Mouse (Mus musculus): ENCODE data around the gene Nipal4.

Gene Nipal4

DNA sequence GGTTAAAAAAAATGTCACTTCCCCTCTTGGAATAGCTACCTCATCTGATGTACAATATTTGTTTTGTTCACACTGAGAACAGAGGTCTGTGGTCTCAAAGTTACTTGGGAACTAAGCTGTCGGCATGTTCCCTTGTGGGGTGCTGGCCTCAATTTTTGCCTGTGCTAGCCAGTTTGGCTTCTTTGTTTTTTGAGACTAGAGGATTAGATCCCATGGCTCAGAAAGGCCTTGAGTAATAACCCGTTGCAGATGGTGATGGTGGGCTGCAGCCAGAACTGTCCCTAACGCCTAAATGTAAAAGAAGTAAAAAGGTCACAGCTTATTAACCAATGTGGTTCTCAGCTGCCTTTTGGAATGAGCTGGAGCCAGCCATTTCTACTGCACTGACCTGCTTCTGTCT, 53.1 kb downstream of the Nipal4 start:
- DNase-seq = no peak

DNA sequence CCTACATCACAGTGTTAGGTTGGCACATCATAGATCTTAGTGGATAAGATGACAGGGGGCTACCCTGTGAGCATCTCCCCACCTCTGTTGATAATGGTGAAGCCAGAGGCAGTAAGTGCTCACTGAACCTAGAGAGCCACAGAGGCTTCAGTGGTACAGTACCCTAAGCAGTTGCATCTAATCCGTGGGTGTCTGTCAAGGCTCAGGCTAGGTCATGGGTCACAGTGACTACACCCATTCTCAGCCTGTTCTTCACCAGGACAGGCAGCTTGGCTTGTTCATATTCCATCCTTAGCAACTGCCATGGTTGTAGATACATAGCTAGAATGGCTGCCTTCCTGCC, 55.4 kb downstream of the Nipal4 start:
- DNase-seq = no peak

DNA sequence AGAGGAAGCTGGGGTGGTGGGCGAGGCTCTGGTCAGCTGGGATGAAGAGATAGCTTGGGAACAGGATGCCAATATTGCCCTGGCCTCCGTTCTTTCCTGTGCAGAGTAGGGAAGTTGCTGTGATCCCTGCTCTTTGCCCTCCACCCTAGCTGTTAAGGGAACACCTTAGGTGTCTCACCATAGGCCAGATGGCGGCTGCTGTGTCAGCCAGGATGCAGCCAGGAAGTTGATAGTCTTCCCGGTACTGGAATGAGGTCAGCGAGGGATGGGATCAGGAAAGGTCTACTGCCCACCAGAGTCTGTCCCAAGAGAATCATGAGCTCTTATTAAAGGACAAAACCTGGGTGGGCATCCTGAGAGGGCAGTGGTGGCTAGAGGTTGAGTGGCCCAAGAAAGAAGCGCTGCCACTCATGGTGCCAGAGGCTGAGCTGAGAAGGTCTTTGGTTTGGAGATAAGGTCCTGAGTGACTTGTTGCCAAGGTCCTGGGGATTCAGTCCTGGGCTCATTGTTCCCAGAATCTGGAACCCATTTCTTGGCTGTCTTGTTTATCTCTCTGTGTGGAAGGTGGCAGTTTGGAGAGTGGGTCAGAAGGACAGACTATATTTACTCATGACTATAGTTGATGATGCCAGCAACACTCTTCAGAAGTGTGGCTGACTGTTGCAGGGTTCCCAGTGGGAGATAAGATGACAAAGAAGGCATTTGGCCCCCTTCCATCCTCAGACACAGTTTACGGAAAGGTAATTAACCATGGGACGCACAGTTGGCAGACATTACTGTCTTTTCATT, 56.0 kb downstream of the Nipal4 start:
- DNase-seq = no peak

DNA sequence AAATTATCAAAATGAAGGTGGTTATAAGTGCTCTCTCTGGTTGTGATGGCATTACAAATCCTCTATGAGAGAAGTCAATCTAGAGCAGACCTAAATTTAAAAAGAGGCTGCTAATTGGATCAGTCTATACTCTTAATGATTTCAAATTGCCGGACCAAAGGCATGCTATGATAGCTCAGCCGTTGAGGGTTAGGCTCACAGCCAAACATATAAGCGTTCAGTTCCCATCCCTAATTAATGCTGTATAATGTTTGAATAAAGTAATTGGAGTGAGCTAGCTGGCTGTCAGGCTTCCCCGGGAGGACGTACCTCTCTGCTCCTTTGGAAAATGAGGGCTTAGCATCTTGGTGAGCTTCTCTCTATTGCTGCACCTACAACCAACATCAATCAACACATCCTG, 57.1 kb downstream of the Nipal4 start:
- DNase-seq = no peak

DNA sequence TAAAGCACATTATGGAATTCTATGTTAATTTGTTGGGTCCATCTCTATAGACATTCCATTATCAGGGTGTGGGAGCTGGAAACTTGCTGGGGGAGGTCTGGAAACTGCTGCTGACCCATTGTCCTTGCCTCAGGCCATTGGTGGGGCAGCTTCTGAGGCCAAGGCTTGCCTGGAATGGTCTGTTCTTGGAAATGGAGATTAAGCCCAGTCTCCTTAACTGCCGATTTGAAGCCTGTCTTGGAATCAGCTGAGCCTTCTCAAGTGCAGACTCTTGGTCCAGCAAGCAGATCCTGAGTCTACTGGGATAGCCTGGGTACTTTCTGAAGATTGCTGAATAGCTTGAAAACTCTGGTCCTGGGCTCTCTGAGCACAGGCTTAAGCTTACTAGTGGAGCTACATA, 59.3 kb downstream of the Nipal4 start:
- DNase-seq = no peak

DNA sequence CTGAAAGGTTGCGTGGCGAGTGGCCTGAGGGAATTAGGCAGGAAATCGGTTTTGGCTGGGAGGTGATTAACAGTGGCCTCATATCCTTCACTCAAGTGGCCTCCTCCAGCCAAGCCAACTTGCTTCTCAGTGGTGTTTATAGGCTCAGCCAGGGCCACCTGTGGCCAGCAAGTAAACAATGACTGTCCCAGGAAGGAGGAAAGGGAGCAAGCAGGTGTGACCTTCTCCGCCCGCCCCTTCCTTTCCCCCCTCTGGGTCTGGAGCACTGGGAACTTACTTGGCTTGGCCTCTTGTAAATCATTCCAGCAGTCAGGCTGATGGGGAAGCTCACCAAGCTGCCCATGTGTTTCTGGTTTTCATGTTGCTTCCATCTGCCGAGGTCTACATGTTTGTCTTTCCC, 64.2 kb downstream of the Nipal4 start:
- peak; percentile 56 for DNase-seq
